Mouse (Mus musculus) layer of hippocampus, postnatal 10 days (tissue): ENCODE measurements around the gene Slc4a10. TPM values are rescaled to one million over a fixed set of nuclear protein-coding genes. Genes with fewer than 3 reads are reported as not detected.

Experiments
- DNase-seq, 2 experiments: peaks; one replicate each; pipeline ENCODE4 v3.0.0; 2021; ENCODE audit warnings: low spot score in 2 of 2
- total RNA-seq, 2 experiments: library from RNA; stranded (reverse); gene quantifications; 2 replicates each; pipeline ENCODE4 v1.2.3; 2021

Slc4a10 gene
- total RNA-seq, 2 experiments from 2014 or later = 142 to 144 TPM

DNA sequence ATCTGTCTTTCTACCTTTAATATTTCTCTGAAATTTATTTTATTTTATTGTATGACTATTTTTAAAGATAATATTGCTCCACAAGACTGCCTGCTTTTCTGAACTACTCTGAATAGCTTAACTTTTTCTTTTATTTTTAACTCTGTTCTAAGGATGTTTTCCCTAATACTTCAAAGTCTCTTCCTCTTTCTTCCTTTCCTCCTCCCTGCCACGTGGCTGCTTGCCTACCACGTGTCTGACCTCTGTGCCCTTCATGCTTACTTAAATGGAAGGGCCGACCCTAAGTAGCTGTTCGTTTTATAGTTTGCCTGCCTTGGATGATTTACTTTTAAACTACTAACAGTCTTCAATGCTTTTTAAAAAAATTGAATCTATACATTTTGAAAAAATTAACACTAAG, 225.6 kb downstream of the Slc4a10 start:
- DNase-seq = no peak

DNA sequence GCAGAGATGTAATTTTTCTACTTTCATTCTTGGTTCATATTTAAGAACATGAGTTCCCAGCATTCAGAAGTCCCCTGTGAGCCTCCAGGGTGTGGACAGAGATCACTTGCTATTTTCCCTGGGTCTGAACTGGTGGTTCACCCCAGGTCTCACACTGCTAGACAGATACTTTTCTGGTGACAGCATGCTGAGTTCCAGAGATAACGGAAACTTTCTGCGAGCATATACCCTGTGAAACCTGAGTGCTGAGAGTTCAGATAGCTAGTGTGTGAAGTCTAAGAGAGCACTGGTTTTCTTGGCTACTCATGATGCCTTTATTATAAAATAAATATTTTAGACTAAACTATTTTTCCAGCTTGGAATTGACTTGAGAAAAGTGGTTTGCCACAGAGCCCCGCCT, 232.5 kb downstream of the Slc4a10 start:
- no peak for DNase-seq

DNA sequence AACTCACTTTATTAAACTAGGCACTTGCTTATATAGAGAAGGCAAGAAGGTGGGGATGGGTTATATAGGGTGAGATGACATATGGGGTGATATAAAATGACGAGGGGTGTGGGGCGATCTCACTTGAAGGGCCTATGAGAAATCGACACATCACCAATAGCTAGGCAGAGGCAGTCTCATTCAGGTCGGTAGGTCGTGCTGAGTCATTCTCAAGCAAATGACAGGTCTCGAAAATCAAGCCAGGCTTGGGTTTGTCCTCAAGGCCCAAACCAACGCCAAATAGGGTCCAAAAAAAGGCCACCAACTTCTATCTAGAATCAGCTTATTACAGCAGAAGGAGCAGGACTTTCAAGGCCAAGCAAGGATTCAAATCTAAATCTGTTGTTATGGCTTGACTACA, 233.5 kb downstream of the Slc4a10 start:
- no peak for DNase-seq

DNA sequence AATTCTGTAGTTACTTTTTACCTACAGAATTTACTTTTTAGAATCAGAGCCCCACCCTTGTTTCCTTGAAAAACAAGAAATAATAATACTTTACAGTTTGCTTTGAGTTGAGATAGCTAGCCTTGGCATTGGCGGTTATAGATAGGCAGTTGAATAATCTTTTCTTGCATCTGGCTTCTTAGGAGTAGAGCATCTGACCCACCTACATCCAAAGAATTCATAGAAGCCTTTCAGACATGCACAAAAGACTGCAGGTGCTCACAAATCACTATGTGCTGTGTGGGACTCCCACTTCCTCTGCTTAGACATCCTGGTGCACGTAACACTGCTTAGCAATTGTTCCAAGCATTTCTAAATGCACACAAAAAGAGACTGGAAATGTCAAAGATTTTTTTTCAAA, 238.8 kb downstream of the Slc4a10 start:
- DNase-seq = no peak

DNA sequence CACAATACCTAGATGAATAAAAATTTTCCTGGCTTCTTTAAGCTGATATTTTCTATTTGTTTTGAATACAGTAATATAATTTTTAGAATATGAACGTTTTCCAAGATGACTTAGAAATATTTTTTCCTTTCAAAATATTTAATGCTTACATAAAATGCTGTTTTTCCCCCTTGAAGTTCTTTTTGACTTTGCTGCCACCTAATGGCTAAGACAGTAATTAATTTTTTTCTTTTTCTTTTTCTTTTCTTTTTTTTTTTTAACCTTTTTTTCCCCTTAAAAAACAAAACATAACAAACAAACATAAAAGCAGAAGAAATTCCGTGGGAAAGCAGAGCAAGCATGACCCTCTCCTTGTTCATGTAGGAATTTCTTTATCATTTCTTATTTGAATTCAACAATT, 239.6 kb downstream of the Slc4a10 start:
- DNase-seq = no peak

DNA sequence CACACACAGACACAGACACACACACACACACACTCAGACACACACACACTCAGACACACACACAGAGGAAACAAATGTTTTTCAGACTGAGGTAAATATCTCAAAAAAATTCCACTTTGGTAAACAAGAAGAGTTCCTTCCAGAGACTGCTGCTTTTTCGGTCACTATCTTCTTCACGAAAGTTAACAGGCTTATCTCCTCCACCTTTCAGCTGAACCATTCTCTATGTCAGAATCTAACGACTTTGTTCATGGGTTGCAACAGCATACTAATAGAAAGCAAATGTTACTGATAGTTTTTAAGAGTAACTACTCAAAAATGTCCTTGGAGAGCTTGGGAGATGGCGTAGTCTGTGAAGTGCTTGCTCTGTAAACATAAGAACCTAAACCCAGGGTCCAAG, 241.3 kb downstream of the Slc4a10 start:
- DNase-seq = no peak

DNA sequence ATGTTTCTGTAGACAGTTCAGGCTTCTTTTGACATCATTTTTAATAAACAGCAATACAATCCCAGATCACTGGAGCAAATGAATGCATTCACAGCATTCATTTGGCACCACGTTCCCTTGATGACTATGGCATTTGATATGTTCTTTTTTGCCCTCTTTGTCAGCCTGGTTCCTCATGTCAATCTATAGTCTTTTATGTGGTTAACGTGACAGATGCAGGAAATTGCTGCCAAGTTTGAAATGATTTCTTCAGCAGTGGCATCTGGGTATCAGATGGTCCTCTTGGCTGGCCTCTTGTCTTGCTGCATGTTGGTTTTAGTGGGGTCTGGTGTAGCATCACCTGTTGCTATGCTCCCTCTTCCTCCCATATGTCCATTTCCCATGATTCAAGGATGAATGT, 247.6 kb downstream of the Slc4a10 start:
- DNase-seq = no peak

DNA sequence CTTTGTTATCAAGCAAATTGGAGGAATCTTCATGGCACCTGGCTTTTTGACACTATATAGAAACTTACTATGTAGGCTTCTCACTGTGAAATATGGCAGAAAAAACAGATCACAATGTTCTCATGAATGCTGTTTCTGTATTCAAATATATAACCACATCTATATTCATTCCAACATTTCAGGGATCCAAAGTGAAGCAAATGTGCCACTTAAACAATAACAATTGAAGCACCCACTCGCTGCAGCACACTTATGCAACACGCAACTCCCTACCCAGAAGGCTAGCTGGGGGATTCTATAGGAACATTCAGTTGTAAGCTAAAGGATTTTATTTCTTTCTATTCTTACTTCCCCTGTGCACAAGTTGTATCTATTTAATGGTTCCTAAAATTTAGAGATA, 255.5 kb downstream of the Slc4a10 start:
- no peak for DNase-seq

DNA sequence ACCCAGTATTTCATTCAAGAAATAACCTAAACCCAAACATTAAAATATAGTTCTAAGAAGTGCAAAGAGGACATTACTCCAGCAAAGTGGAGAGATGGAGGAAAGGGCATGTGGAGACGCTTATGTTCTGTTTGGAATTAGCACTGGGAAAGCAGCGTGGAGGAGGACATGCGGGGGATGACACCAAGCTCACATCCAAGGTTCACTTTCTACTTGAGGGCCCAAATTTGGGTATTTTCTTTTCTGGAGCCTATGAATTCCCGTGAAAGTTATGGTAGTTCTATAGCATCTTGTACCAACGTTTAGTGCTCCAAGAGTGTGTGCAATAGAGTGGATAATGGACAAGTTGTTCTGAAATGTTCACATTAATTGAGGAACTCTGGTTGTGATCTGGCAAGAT, 260.7 kb downstream of the Slc4a10 start:
- no peak for DNase-seq

DNA sequence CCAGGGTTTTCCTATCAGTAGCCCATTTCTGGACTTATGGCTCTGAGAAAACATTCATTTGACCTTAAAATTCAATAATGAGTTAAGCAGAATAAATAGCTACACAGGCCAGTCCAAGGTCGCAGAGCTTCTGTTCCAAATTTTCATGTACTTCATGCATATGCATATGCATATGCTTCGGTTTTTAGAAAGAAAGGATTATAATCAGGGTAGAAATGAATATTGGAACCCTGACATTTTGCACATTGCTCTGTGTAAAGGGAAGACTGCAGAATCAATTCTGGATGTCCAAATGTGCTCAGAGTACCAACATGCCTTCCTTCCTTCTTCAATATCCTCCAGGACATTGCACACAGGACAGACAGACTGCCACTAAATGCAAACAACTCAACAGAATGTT, 261.2 kb downstream of the Slc4a10 start:
- DNase-seq = no peak

DNA sequence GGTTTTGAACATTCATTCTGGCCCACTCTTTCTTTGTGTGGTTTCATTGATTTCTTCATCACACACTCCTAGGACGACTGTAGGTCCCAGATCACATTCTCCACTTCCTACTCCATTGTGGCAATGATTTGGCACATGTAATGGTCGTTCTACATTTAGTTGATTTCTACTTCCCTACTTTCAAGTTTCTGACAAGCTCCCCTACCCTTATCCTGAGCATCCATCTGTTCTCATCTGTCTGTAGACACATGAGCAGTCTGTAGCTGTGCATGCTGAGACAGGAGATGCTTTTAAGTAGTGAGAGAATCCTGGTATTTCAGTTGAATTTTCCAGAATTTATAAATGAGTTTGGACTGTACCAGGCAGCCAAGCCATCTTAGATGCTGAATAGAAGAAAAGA, 270.7 kb downstream of the Slc4a10 start:
- no peak for DNase-seq

DNA sequence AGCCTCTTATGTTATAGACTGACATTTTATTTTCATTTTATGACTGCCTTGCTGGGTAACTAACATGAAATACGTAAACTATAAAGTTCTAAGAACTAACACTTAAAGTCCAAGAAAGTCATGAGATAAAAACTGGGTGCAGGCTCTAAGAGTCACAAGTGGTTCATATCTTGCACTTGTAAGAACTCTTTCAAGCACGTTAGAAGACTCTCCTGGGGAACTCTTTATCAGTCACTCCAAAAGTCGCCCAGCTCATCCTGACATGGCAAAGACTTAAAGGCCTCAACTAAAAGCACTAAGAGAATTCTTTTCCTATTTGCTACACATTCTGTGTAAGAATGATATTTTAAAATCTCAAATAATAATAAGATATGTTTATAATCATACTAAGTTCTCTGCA, 273.2 kb downstream of the Slc4a10 start:
- DNase-seq = no peak

DNA sequence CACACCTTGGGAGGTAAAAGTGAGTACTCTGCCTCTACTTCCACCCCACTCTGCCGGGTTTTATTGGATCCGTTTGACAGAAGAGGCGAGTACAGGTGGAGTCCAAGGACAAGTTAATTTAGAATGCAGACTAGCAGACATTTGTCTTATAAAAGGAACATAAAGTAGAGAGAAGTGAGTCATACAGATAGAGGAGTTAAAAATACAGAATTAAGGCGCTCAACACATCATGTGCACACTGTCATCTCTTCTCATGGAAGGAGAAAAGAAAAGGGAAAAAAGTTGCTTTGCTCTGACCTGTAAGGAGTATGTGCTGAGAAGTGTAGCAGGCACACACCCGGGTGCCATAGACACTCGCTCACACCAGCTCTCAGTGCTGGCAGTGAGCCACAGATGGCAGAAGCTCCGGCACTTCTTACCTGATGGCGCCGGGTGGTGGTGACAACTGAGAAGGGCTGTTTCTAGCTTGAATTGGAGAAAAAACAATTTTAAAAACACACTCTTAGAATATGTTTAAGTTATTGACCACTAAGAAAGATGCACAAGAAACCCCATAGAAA, 276.9 kb downstream of the Slc4a10 start:
- DNase-seq = no peak

DNA sequence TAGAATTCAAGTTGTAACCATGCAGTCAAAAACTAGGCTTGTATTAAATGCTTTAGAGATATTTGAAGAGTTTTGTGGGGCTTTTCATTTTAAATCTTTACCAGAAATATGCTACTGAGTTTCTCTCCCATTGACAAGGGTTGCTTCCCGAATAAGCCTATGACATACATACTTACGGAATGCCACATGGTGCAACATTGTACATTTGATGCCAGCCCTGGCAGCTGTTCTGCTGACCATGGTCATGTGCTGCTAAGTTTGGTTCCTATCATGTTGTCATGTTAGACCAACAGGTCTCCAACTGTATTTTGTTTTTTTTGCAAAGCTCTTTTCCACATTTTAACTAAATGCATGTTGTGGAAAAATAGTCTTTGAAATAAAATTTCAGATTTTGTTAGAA, 279.1 kb downstream of the Slc4a10 start:
- no peak for DNase-seq

DNA sequence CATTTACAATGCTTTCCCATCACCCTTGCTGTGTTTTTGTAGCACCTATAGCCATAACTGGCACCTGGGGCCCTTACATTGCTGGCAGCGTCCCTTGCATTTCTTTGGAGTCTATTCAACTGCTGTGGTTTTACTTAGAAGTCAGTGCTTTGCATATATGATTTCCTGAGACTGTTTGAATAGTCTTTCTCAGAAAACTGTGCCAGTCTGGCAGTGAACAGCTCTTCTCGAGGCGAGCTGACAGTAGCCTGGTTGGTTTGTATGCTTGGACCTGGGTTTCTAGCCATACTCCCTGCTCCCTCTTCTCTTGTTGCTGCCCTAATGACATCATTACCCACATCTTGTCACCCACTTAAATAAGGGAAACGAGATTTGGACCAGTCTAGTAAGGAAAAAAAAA, 285.7 kb downstream of the Slc4a10 start:
- DNase-seq = no peak

DNA sequence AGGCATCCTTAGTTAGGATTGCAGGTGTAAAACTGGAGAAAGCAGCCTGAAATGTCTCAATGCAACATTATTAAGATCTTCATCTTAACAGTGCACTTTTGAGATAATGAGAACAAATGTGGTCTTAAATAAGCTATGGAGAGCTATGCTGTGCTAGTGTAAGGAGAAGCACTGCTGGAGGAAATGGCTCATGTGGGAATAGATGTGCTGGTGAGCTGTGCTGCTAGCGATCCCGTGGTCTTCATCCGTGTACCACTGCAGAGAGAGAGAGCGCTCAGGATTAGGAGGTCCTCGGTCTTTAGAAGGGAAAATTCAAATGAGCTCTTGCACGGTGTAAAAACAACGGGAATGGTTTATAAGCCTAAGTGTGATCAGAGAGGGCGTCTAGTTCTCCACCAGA, 286.2 kb downstream of the Slc4a10 start:
- DNase-seq = no peak

DNA sequence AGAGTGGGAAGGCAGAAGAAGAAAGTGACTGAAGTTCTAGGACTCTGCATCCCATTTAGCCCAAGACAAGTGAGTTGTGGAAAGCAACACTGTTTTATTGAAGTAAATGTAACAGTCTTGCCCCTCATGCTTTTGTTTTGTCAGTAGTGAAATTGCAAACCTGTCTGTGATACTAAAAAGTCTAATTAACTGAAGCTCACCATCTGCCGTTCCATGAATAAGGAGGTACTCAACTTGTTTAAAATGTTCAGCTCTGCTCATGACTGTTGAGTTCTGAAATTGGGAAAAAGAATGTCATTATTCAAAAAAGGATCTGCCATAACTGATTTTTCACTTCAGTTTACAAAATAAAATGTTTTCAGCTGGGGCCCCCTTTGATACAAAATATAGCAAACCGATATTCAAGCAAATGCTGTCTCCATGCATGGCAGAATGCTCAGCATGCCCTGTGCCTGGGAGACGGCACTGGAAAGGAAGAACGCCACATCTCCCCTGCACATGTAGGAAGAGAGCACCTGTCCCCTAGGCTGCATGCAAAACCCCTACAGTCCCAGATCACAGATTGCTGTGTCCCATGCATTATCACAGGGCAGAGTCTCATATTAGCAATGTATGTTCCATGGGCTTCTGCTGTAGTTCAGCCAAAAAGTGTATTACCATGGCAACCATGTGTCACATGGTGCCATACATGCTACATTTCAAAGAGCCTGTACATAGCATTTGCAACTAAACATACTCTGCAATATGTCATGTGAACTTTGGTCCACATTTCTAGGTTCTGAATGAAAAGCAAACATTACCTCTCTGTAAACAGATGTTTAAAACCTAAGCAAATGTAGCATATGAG, 288.4 kb downstream of the Slc4a10 start:
- DNase-seq = no peak

DNA sequence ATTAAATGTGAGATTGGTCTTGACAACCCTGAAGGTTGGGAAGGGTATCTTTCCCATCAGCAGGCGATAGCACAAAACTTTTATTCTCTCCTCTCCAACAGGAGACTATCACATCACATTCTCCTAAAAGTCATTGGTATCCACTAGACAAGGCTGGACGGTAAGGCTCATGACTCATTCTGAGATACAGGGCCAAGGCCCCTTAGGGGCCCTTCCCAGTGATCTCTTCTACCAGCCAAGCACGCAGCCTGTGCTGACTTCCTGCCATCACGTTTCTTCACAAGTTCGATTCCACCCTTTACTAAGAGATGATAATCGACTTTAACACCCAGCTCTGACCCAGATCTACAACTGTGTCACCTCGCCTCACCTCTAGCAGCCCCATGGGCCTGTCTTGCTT, 290.8 kb downstream of the Slc4a10 start:
- no peak for DNase-seq

DNA sequence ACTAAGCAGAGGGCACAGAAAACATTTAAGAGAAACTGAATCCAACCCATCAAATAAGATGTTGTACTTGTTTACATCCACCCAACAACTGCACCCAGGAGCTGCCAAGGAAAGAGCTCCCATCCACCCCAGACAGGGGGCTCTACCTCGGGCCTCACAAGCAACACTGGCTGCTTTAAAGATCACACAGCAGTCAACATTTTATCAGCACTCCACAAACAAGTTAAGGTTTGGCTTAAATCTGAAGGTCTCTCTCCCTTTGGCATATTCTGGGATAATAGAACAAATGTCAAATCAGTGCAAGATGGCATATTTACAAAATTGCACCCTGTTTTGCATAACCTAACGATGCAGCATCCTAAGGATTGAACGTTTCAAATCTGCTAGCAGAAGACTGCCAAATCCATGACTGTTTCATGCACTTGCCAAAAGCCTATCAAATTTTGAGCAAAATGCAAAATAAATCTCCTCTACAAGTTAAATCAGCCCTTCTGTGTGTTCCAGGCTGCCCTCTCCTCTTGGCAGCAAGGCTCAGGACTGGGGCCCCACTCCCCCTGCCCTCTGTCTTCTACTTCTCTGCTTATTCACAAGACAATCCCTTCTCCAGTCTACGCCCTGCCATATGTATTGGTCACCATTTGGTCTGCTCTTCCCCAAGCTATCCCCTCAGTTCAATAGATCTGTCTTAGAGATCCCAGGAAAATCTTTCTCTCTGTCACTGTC, 293.1 kb downstream of the Slc4a10 start:
- DNase-seq = no peak

DNA sequence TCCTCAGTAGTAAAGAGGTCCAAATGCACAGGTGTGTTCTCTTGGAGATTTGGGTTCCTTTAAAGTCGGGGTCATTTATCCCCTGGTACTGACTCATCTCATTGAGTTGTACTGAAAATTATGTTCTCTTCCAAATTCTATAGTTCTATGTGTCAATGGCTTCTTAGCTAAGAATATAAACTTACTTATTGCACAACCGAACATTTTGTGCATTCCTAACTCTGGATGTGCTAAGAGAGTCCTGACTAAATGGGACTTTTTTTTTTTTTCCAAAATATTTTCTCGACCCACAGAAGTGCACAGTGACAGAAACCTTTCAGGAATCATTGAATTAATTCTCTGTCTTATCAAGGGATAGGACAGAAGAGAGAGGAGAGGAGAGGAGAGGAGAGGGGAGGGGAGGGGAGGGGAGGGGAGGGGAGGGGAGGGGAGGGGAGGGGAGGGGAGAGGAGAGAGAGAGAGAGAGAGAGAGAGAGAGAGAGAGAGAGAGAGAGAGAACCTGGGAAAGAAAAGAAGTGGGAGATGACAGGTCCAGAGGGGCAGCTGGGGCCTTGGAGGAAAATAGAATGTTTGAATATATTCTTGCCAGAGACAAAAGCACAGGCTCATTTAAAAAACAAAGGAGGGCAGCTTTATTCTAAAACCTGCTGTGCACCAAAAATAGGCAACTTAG, 294.9 kb downstream of the Slc4a10 start:
- no peak for DNase-seq

DNA sequence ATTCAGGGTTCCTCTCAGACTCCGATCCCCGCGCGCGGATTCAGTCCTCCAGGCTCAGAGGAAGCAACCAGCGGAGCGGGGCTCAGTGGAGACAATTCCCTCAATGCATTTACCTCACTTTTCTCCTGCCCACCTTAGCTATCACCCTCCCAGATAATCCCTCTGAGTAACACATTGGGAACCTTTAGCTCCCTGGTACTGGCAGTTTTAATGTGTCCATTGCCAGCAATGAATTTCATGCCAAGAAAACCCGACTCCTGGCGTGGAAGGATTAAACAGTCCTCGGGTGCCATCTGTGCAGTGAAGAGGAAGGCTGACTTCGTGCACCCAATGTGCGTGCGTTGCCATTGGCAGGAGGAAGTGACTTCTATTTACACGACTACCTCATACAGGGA, 295.5 kb downstream of the Slc4a10 start:
- DNase-seq = peak; percentile 34 to 47

DNA sequence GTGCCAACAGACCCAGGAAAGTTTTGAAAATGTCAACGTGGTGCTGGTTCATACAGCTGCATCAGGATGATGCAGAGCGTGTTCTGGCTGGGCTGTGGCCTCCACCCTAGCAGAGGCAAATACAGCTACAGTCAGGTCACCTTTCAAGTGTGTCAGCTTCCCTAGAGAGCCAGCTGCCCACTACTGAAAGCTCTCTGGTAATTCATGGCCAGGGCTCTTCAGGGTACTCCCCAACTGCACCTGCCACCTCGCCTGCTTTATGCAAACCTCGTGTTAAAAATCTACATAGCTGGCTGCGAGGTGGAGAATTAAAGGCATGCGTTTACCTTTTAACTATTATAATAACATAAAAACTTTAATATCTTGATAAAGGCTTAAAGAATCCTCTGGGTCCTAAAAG, 298.1 kb downstream of the Slc4a10 start:
- no peak for DNase-seq
